Mouse (Mus musculus) urinary bladder, postnatal 25 days (tissue): ENCODE results near the gene Lasp1.

Experiments
- DNase-seq: peaks from one replicate; pipeline ENCODE4 v3.0.0; 2022; ENCODE audit warnings: low spot score

The Lasp1 gene

GRCm38 (mm10) chr11:97796910-97797309, 1.9 kb upstream of the Lasp1 start:
- no peak for DNase-seq

GRCm38 (mm10) chr11:97797369-97798082, 1.3 kb upstream of the Lasp1 start:
- DNase-seq, result no peak

GRCm38 (mm10) chr11:97798083-97798435, 741 bp upstream of the Lasp1 start:
- no peak for DNase-seq

GRCm38 (mm10) chr11:97799146-97799993, 570 bp downstream of the Lasp1 start:
- DNase-seq, result peak; percentile 83

- peak; percentile 69 for DNase-seq
Measured at GRCm38 (mm10) chr11:97799994-97800690, 1.3 kb downstream of the Lasp1 start.

- no peak for DNase-seq
Measured at GRCm38 (mm10) chr11:97800691-97801408, 2.0 kb downstream of the Lasp1 start.

- DNase-seq, result no peak
Measured at GRCm38 (mm10) chr11:97801409-97802193, 2.8 kb downstream of the Lasp1 start.

GRCm38 (mm10) chr11:97802194-97802470, 3.3 kb downstream of the Lasp1 start:
- no peak for DNase-seq

GRCm38 (mm10) chr11:97802495-97802894, 3.7 kb downstream of the Lasp1 start:
- DNase-seq, result no peak

- no peak for DNase-seq
Measured at GRCm38 (mm10) chr11:97803847-97804246, 5.0 kb downstream of the Lasp1 start.

GRCm38 (mm10) chr11:97804841-97805661, 6.3 kb downstream of the Lasp1 start:
- no peak for DNase-seq

GRCm38 (mm10) chr11:97805662-97806612, 7.1 kb downstream of the Lasp1 start:
- no peak for DNase-seq

GRCm38 (mm10) chr11:97806613-97806964, 7.8 kb downstream of the Lasp1 start:
- DNase-seq, result no peak

- DNase-seq, result no peak
Measured at GRCm38 (mm10) chr11:97807626-97808025, 8.8 kb downstream of the Lasp1 start.

- no peak for DNase-seq
Measured at GRCm38 (mm10) chr11:97808093-97808492, 9.3 kb downstream of the Lasp1 start.

GRCm38 (mm10) chr11:97808621-97809234, 9.9 kb downstream of the Lasp1 start:
- DNase-seq, result peak; percentile 36

- peak; percentile 16 for DNase-seq
Measured at GRCm38 (mm10) chr11:97809235-97810121, 10.7 kb downstream of the Lasp1 start.

- DNase-seq, result peak; percentile 29
Measured at GRCm38 (mm10) chr11:97810356-97810755, 11.6 kb downstream of the Lasp1 start.
